Mouse (Mus musculus) erythroid progenitor cell, adult 5-6 weeks (primary cell): ENCODE measurements around the gene Chrna1. TPM values are rescaled to one million over a fixed set of nuclear protein-coding genes. Genes with fewer than 3 reads are reported as not detected.

Experiments
- ATAC-seq: replicated peaks from 2 replicates; pipeline ENCODE4 v1.8.0; 2016; ENCODE audit warnings: moderate number of reproducible peaks, mild to moderate bottlenecking, moderate TSS enrichment, inconsistent platforms; ENCODE audit not compliant: poor library complexity, low FRiP score, severe bottlenecking
- total RNA-seq, 2 experiments: library from RNA; stranded (forward) in 1 of 2; stranded (reverse) in 1 of 2; fragments of 150-400 nt in 1 of 2; fragments of 186-747, 209-891 nt in 1 of 2; gene quantifications; 2 replicates each; pipeline versions ENCODE4 v1.2.3 to v1.2.4; 2015 to 2017; ENCODE audit warnings: low replicate concordance in 2 of 2

Chrna1 gene
- total RNA-seq, 2 experiments from 2014 or later, result 0.84 TPM; not detected in 1

DNA sequence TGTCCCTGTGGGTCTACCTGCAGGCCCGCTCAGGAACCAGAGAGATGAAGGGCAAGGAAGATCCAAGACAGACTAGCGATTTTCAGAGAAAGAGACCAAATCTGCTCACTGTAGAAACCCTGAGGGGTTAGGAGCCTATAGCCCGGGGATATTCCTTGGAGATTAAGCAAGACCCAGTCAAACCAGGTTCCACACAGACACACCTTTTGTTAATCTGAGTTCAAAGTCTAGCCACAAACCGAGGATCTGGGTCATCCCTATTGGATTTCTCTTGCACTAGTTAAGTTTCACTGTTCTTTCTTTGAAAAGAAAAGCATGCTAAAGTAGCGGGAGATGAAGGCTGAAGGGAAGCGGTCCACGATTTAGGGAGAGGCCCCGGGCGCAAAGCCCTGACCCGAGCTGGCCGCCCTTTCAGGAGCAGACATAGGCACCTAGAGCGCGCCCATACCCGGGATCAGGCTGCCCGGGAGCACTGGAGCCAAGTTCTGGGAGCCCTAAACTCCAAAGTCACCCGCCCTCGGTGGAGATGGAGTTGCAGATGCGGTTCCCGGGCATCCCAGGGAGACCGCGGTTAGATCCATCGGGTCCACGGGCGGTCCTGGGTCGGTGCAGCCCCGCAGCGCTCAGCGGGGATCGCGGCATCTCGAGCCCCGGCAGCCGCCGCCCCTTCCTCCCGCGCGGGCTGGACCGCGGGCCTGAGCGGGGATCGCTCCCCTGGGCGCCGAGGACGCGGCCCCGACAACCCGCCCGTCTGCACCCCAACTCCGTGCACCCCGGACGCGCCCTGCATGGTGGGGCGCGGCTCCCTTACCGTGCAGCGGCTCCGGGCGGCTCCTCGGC lies 51.4 kb downstream of the Chrna1 start:
- ATAC-seq, result no peak

DNA sequence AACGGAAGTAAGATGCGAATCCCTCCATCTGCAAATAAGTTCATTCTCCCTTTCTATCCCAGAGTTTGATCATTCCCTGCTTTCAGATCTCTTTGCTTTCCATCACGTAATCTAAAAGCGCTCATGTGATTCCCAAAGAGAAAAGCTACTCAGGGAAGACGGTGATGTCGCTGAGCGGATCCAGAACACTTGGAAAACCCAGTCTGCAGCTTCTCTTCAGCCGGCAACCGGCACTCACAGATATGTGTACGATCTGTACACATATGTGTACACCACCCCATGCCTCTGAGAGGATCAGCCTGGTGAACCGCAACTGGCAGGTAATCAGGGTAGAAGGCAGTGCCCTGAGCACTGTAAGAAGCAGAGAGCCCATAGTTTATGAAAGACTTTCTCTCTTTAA lies 52.2 kb downstream of the Chrna1 start:
- ATAC-seq, result no peak

DNA sequence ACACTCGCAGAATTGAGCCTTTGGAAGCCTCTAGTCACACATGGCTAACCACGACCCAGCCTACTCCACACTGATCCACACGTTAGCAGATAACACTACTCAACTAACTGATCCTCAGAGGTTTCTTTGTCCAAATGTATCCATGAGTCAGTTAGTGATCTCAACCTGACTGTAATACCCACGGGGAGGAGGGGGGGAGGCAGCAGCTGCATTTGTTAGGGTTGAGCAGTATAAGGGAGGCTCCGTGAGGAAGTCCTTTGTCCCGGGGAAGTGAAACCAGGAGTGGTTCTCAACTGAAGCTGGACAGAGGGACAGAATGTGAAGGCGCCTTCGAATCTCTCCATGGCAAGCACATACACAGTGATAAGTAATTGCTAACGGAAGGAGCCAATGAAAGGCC lies 53.4 kb downstream of the Chrna1 start:
- ATAC-seq, result no peak

DNA sequence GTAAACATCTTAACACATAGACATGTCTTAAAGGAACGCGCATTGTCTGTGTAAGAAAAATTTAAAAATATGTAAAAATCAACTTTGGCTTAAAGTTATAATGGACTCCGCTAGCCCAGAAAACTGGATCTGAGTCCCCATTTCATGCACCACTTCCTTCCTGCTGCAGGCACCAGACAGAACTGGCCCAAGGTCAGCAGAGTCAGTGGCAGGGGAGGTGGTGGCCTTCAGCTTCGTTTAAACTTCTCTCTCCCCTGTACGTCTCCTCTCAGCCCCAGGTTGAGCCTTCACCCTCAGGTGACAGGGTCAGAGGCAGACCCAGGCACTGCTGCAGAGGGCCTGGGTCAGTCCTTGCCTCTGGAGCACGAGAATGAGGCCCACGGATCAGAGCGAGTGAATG lies 57.2 kb downstream of the Chrna1 start:
- ATAC-seq, result no peak

DNA sequence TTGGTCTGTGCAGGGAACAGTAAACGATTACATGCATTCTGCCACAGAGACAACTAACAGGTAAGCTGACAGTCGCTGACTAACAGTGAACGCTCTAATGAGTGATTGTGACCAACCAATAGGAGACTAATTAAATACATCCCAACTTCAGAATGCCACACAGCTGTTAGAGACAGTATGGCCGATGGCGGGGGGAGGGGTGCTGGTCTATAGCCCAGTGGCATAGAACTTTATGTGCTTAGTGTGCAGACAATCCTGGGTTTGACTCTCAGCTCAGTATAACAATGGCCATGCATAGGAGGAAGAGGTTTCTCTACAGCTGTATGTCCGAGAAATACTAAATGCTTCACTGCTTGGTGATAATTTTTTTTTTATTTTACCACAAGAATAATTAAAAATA lies 57.8 kb downstream of the Chrna1 start:
- no peak for ATAC-seq

DNA sequence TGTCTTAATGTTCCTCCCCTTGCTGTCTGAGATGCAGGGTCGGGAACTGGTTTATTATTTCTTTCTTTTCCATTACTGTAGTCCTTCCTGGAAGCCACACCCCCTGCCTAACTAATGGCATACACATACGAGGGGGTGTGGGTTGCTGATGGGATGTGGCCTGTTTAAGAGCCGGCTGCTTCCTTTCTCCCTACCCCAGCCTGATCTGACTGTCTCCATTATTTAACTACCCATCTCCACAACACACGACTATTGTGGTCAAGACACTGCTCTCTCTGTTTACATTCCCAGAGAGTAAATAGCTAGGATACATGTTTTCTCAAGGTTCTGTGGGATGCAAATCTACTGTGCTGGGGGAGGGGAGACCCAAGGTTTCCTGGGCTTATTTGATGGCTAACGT lies 58.4 kb downstream of the Chrna1 start:
- no peak for ATAC-seq

DNA sequence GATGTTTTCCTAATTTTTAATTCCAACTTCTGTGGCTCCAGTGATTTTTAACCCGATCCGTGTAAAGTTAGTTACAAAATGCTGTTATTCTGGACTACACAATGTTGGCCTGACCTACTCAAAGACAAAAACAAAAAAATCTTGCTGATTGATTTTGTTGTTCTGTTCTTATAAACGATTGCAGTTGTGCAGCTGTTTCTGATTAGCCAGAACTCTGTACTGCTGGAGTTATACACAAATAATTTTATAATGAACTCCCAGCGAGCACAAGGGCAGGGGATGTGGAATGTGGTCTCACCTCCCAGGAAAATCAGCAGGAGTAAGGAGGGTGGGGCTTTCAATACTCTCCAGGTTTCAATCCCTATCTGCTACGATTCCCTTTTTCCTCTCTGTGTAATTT lies 61.2 kb downstream of the Chrna1 start:
- no peak for ATAC-seq

DNA sequence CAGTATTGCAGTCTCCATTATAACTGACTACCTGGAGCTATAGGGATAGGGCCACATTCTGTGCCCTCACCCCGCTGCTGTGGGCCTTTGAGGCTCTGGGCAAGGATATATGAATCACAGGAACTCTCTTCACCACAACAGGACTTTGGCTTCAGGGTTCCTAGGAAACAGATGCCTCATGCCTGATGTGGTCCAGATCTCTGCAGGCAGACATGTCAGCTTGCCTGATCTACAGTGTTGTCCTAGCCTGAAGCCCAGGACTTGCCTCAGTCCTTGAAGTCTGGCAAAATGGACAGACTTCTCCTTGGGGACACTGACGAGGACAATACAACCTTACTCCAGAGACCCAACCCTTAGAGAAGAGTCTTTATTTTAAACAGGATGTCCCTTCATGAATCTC lies 61.8 kb downstream of the Chrna1 start:
- no peak for ATAC-seq

DNA sequence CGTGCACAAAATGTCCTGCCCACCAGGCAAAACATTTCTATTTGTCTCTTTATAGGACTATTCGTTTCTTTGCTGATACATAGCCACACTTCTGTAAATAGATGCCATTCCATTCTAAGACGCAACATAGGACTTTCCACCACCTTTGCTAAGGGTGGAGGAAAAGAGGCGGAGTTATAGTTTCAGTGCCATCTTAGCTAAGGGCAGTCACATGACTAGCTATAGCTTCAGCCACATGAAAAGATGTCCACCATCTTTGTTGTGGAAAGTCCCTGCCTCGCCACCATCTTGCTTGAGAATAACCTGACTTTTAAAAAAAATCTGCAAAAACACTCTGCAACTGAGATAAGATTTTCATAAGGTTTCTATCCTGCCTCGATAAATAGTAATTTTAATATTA lies 66.0 kb downstream of the Chrna1 start:
- no peak for ATAC-seq

Other genes with a start within 250 kb of the Chrna1 start
- gene Gpr155, start 193.8 kb downstream of the Chrna1 start, total RNA-seq (2015; ENCODE audit: low replicate concordance), result 25.2 and 31.0 TPM in 2 replicates
- 27.2 and 29.7 TPM in 2 replicates for gene Gpr155, start 193.8 kb downstream of the Chrna1 start, total RNA-seq (2017; ENCODE audit: low replicate concordance)
- gene Wipf1, start 50.6 kb downstream of the Chrna1 start, total RNA-seq (2015; ENCODE audit: low replicate concordance), result 12.6 and 13.3 TPM in 2 replicates
- 3.6 and 3.7 TPM in 2 replicates for gene Wipf1, start 50.6 kb downstream of the Chrna1 start, total RNA-seq (2017; ENCODE audit: low replicate concordance)
- not detected in 2 replicates for gene Chn1, start 195.0 kb upstream of the Chrna1 start, total RNA-seq (2015; ENCODE audit: low replicate concordance)
- gene Chn1, start 195.0 kb upstream of the Chrna1 start, total RNA-seq (2017; ENCODE audit: low replicate concordance), result not detected in 2 replicates